Mouse (Mus musculus) E14TG2a.4 (cell line): ENCODE measurements at regions not wholly inside any gene's neighbourhood (a gene's known extent, or its start where the extent isn't known, plus 50 kb on each side); places are given as distances from the start of the nearest gene placed in this dataset.

Experiments
- CTCF ChIP-seq: conservative IDR thresholded peaks from 2 replicates; pipeline ENCODE4 v1.5.1; 2014; ENCODE audit warnings: low read length
- NANOG ChIP-seq: IDR thresholded peaks from 2 replicates; pipeline ENCODE4 v1.6.1; 2014; ENCODE audit warnings: borderline replicate concordance, low read length, mixed read lengths
- POU5F1 ChIP-seq: IDR thresholded peaks from 2 replicates; pipeline ENCODE4 v1.6.1; 2014; ENCODE audit warnings: low read length, borderline replicate concordance

DNA sequence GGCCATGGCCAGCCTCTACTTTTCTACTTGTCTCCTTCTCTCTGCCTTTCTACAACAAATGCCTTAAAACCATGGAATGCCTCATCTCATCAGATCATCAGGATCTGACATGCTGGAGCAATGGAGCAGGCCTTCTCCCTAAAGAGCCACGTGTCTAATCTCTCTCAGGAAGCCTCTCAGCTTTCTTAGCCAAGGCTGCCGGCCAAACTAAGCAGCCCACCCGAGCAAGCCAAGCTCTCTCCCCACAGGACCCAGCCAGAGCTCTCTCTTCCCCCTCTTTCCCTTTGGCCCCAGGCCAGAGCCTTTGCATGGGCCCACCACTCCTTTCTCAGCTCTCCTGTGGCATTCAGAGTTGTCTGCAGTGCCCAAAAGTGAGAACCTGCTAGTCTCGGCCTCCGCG lies 1034.0 kb downstream of the Pcdh7 start:
- TF ChIP-seq CTCF (no peak), NANOG (no peak), POU5F1 (no peak)
